Mouse (Mus musculus): Measurements from ENCODE around the gene Fam57b. TPM values are rescaled to one million over a fixed set of nuclear protein-coding genes. Genes with fewer than 3 reads are reported as not detected.

Fam57b gene
- polyA plus RNA-seq, 1 experiment from 2014 or later: 64.4 TPM

DNA sequence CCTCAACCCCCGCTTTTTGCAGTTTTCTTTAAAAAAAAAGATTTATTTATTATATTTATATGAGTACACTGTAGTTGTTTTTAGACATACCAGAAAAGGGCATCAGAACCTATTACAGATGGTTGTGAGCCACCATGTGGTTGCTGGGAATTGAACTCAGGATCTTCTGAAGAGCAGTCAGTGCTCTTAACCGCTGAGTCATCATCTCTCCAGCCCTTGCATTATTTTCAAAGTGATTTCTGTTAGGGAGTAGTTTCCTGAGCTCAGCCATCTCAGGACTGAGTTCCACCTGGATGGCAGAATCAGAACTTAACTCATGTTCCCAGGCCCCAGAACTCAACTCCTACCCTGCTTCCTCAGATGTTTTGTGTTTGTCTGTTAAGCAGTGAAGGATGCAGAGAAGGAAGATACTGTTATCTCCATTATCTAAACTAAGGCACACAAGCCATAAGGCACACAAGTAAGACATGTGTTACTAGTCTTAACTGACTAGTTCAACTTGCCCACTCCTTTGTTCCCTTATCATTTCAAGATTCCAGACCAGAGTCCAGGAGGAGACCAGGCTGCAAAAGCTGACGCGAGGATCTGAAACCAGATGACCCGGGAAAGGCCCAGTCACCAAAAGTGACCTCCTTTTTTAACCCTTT, 12.4 kb downstream of the Fam57b start:
- WGBS: 70% methylated on average over 5 of the region's 5 CpGs
- no peak overlapping the region; the same call in 1 of the 2 replicates for H3K4me3 ChIP-seq (ENCODE audit: low read depth, low read length)
- no peaks in the 10 kb centered on the region for H3K9me3 ChIP-seq (ENCODE audit: control insufficient read depth, low read length)
- no peak for ATAC-seq (ENCODE audit: low read depth)
- H3K4me2 ChIP-seq (ENCODE audit: low read depth, low read length): no peak overlapping the region; the same call in 1 of the 2 replicates
- no peak overlapping the region for H3K27ac ChIP-seq (ENCODE audit: low read depth, low read length)
- no peaks in the 10 kb centered on the region for H3K36me3 ChIP-seq (ENCODE audit: control insufficient read depth, insufficient read depth, low read length)
- peaks cover 8% of the 10 kb centered on the region; the same call in 1 of the 2 replicates for H3K4me1 ChIP-seq (ENCODE audit: control insufficient read depth, insufficient read depth, low read length)
- H3K27me3 ChIP-seq (ENCODE audit: control insufficient read depth, insufficient read depth, low read length): no peaks in the 10 kb centered on the region
- no peak overlapping the region for H3K9ac ChIP-seq (replicated peaks; ENCODE audit: low read depth, low read length)

DNA sequence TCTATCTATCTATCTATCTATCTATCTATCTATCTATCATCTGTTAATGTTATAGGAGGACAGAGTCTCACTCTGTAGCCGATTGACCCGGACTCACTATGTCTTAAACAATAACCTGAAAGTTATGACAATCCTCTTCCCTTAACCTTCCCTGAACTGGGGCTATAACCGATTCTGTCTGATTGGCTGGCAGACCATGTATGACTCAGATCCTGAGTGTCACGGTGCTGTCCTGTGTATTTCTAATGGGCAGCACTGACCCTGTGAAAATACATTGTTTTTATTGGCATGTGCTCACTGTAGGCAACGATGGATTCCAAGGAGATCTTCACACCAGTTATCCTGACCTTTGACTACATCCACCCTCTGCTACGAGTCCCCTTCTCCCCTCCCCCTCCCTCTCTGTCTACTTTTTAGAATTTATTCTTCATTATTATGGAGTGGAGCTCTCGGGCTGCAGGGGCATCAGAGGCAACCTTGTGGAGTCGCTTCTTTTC, 18.3 kb downstream of the Fam57b start:
- Histone ChIP-seq H3K4me2 (ENCODE audit: low read depth, low read length) (no peak overlapping the region), H3K9me3 (ENCODE audit: control insufficient read depth, low read length) (no peaks in the 10 kb centered on the region), H3K4me1 (ENCODE audit: control insufficient read depth, insufficient read depth, low read length) (no peaks in the 10 kb centered on the region), H3K36me3 (ENCODE audit: control insufficient read depth, insufficient read depth, low read length) (no peaks in the 10 kb centered on the region), H3K9ac (replicated peaks; ENCODE audit: low read depth, low read length) (no peak overlapping the region), H3K27me3 (ENCODE audit: control insufficient read depth, insufficient read depth, low read length) (no peaks in the 10 kb centered on the region), H3K27ac (ENCODE audit: low read depth, low read length) (no peak overlapping the region), H3K4me3 (ENCODE audit: low read depth, low read length) (no peak overlapping the region)
- no peak for ATAC-seq (ENCODE audit: low read depth)
- 52% methylated on average over 8 of the region's 8 CpGs for WGBS

DNA sequence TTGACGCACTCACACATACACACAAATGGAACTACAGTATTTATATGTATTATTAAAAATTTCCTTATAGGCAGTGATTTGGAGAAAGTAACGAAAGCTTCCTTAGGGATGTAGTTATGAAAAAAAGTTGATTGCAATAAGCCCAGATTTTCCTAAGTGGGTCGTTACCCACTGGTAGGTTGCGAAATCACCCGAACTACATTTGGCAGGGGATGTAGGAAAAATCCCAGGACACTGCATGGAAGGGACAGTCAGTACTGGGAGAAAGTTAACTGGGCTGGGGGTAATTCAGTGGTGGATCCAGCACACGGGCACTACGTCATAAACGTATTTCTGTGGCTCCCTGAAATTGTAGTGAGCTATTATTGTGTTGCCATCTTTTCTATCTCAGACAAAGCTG, 19.0 kb downstream of the Fam57b start:
- ATAC-seq (ENCODE audit: low read depth): no peak
- Histone ChIP-seq H3K9ac (replicated peaks; ENCODE audit: low read depth, low read length) (no peak overlapping the region), H3K27ac (ENCODE audit: low read depth, low read length) (no peak overlapping the region), H3K9me3 (ENCODE audit: control insufficient read depth, low read length) (no peaks in the 10 kb centered on the region), H3K27me3 (ENCODE audit: control insufficient read depth, insufficient read depth, low read length) (no peaks in the 10 kb centered on the region), H3K36me3 (ENCODE audit: control insufficient read depth, insufficient read depth, low read length) (no peaks in the 10 kb centered on the region), H3K4me3 (ENCODE audit: low read depth, low read length) (no peak overlapping the region), H3K4me2 (ENCODE audit: low read depth, low read length) (no peak overlapping the region), H3K4me1 (ENCODE audit: control insufficient read depth, insufficient read depth, low read length) (no peaks in the 10 kb centered on the region)
- 91% methylated on average over 8 of the region's 8 CpGs for WGBS

DNA sequence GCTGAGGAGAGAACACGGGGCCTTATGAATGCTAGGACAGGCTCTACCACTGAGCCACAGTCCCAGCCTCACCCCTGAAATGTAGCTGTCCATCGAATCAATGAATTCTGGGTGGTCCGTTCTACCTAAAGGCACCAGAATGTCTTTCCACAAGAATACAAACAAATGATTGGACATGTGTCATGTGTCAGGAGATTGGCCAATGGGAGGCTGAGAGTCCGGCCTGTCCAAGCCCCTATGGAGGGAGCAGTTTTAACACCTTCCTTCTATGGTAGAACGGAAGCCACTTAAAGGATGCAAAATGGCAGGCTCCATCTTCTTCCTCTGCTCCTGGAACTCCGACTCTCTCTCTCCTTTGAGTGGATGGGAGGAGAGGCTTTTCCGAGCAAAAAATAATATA, 20.1 kb downstream of the Fam57b start:
- 92% methylated on average over 7 of the region's 7 CpGs for WGBS
- H3K4me1 ChIP-seq (ENCODE audit: control insufficient read depth, insufficient read depth, low read length): peaks cover 7% of the 10 kb centered on the region
- H3K9ac ChIP-seq (replicated peaks; ENCODE audit: low read depth, low read length): no peak overlapping the region

DNA sequence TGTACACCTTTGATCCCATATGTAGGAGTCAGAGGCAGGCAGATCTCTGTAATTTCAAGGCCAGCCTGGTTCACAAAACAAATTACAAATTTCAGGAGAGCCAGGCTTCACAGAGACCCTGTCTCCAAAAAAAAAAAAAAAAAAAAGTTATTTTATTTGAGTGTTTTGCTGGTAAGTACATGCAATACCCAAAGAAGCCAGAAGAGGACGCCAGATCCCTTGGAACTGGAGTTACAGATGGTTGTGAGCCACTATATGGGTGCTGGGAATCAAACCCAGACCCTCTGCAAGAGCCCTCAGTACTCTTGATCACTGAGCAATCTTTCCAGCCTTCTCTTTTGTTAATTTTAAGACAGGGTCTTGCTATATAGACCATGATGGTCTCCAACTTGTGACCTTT, 21.4 kb downstream of the Fam57b start:
- no peak for ATAC-seq (ENCODE audit: low read depth)
- Histone ChIP-seq H3K27me3 (ENCODE audit: control insufficient read depth, insufficient read depth, low read length) (no peaks in the 10 kb centered on the region), H3K4me2 (ENCODE audit: low read depth, low read length) (no peak overlapping the region), H3K4me1 (ENCODE audit: control insufficient read depth, insufficient read depth, low read length) (peaks cover 8% of the 10 kb centered on the region), H3K4me3 (ENCODE audit: low read depth, low read length) (no peak overlapping the region), H3K9me3 (ENCODE audit: control insufficient read depth, low read length) (no peaks in the 10 kb centered on the region), H3K36me3 (ENCODE audit: control insufficient read depth, insufficient read depth, low read length) (no peaks in the 10 kb centered on the region), H3K27ac (ENCODE audit: low read depth, low read length) (no peak overlapping the region), H3K9ac (replicated peaks; ENCODE audit: low read depth, low read length) (no peak overlapping the region)
- 42% methylated on average over 1 of the region's 1 CpGs for WGBS

More for the DNA sequence above, 20.1 kb downstream of the Fam57b start:
- no peak overlapping the region for H3K4me2 ChIP-seq (ENCODE audit: low read depth, low read length)
- no peaks in the 10 kb centered on the region for H3K27me3 ChIP-seq (ENCODE audit: control insufficient read depth, insufficient read depth, low read length)
- H3K4me3 ChIP-seq (ENCODE audit: low read depth, low read length): no peak overlapping the region
- no peak for ATAC-seq (ENCODE audit: low read depth)
- H3K27ac ChIP-seq (ENCODE audit: low read depth, low read length): no peak overlapping the region
- no peaks in the 10 kb centered on the region for H3K9me3 ChIP-seq (ENCODE audit: control insufficient read depth, low read length)
- H3K36me3 ChIP-seq (ENCODE audit: control insufficient read depth, insufficient read depth, low read length): no peaks in the 10 kb centered on the region

DNA sequence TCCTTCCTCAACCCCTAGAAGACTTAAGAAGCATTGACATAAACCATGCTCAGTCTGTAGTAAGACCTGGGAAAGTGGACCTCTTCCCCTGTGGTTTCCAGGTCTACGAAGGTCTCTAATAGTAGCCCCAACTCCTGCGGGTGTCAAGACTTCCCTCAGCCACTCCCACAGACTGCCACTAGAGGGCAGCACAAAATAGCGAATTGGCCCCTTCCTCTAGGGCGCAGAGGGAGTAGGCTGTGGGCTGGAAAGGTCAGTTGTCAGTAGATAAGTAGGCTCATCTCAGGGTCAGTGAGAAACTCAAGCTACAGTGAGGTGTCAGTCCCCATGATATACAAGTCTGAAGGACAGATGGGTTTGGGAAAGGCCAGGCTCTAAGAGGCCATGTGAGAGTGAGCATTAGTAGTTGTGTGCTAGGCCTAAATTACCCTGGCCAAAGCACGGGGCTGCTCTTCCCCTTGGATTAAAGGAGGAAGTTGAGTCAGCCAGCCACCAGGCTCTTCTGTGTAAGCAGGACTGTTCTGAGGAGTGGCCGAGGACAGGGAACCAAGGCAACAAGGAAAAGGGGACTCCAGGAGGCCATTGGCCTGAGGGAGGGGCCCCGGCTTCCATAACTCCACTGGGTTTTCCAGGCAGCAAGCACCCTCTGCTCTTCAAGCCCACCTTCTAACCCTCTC, 24.5 kb downstream of the Fam57b start:
- Histone ChIP-seq H3K27me3 (ENCODE audit: control insufficient read depth, insufficient read depth, low read length) (no peaks in the 10 kb centered on the region), H3K4me3 (ENCODE audit: low read depth, low read length) (peak overlapping the region; percentile 71; the same call in 1 of the 2 replicates), H3K4me2 (ENCODE audit: low read depth, low read length) (peak overlapping the region; percentile 71), H3K4me1 (ENCODE audit: control insufficient read depth, insufficient read depth, low read length) (peaks cover 23% of the 10 kb centered on the region), H3K9ac (replicated peaks; ENCODE audit: low read depth, low read length) (peak overlapping the region; percentile 93), H3K9me3 (ENCODE audit: control insufficient read depth, low read length) (no peaks in the 10 kb centered on the region), H3K27ac (ENCODE audit: low read depth, low read length) (peak overlapping the region; percentile 88), H3K36me3 (ENCODE audit: control insufficient read depth, insufficient read depth, low read length) (no peaks in the 10 kb centered on the region)
- no peak for ATAC-seq (ENCODE audit: low read depth)
- WGBS: 19% methylated on average over 7 of the region's 7 CpGs

DNA sequence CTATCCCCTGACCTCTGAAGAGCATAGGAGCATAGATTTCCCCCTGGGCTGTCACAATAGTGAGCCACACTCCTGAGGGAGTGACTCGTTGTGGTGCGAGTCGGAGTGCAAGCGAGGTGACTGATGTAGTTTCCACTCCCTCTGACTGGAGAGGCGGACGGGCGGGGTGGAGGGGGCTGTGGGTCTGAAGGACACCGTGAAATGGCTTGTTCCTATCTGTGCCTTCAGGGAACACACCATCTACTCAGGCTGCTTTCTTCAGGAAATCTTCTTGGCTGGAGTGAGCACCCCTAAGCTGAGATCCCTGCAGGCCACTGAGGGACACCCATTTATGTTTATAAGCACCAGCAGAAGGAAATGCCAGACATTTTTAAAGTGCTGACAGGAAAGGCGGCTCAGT, 25.3 kb downstream of the Fam57b start:
- H3K4me1 ChIP-seq (ENCODE audit: control insufficient read depth, insufficient read depth, low read length): peaks cover 23% of the 10 kb centered on the region
- WGBS: 10% methylated on average over 9 of the region's 9 CpGs
- peak; percentile 16 for ATAC-seq (ENCODE audit: low read depth)

DNA sequence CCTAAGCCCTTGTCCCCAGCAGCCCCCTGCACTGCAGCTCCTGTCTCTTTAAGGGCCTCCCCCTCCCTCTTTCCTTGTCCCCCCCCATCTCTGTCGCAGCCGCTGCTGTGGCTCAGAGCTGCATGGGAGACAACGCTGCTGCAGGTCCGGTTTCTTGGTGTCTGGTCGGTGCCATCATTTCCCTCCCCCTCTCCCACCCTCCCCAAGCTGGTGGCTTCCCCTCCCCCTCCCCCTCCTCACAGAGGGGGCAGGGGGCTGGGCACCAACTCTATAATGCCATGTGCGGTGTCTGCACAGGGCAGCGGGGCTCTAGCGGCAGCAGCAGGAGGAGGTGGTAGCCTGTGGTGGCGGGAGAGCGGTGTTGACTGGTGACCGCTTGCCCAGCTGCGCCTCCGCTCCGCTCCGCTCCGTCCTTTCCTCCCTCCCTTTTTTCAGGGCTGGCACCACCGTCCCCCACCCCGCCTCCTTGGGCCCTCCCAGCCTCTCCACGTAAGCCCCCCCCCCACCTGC, 25.8 kb downstream of the Fam57b start:
- peak; percentile 78 for ATAC-seq (ENCODE audit: low read depth)
- Histone ChIP-seq H3K27ac (ENCODE audit: low read depth, low read length) (peak overlapping the region; percentile 88), H3K27me3 (ENCODE audit: control insufficient read depth, insufficient read depth, low read length) (no peaks in the 10 kb centered on the region), H3K9ac (replicated peaks; ENCODE audit: low read depth, low read length) (peak overlapping the region; percentile 93), H3K4me1 (ENCODE audit: control insufficient read depth, insufficient read depth, low read length) (peaks cover 23% of the 10 kb centered on the region), H3K4me2 (ENCODE audit: low read depth, low read length) (peak overlapping the region; percentile 71), H3K4me3 (ENCODE audit: low read depth, low read length) (peak overlapping the region; percentile 71), H3K9me3 (ENCODE audit: control insufficient read depth, low read length) (no peaks in the 10 kb centered on the region), H3K36me3 (ENCODE audit: control insufficient read depth, insufficient read depth, low read length) (no peaks in the 10 kb centered on the region)
- WGBS: 0% methylated on average over 13 of the region's 19 CpGs

More for the DNA sequence above, 25.3 kb downstream of the Fam57b start:
- H3K27me3 ChIP-seq (ENCODE audit: control insufficient read depth, insufficient read depth, low read length): no peaks in the 10 kb centered on the region
- peak overlapping the region; percentile 88 for H3K27ac ChIP-seq (ENCODE audit: low read depth, low read length)
- peak overlapping the region; percentile 71 for H3K4me2 ChIP-seq (ENCODE audit: low read depth, low read length)
- H3K36me3 ChIP-seq (ENCODE audit: control insufficient read depth, insufficient read depth, low read length): no peaks in the 10 kb centered on the region
- H3K9me3 ChIP-seq (ENCODE audit: control insufficient read depth, low read length): no peaks in the 10 kb centered on the region
- H3K9ac ChIP-seq (replicated peaks; ENCODE audit: low read depth, low read length): peak overlapping the region; percentile 93
- H3K4me3 ChIP-seq (ENCODE audit: low read depth, low read length): peak overlapping the region; percentile 71

DNA sequence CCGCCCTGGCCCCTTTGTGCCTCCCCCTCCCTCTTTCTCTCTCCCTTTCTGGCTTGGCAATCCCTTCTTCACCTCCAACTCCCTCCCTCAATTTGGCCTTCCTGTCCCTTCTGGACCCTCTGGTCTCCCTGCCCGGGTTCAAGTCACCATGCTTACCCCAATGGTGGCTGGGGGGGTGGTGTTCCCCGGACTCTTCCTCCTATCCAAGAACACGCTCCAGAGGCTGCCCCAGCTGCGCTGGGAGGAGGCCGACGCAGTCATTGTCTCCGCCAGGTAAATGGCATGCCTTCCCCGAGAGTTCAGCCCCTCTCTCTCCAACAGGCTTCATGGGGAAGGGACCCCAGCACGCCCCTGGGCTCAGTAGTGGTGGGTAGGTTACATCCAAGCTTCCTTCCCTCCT, 26.5 kb downstream of the Fam57b start:
- H3K4me1 ChIP-seq (ENCODE audit: control insufficient read depth, insufficient read depth, low read length): peaks cover 23% of the 10 kb centered on the region
- peak; percentile 18; the same call in 1 of the 2 replicates for ATAC-seq (ENCODE audit: low read depth)

More for the DNA sequence above, 26.5 kb downstream of the Fam57b start:
- H3K9ac ChIP-seq (replicated peaks; ENCODE audit: low read depth, low read length): peak overlapping the region; percentile 93
- peak overlapping the region; percentile 71 for H3K4me2 ChIP-seq (ENCODE audit: low read depth, low read length)
- H3K4me3 ChIP-seq (ENCODE audit: low read depth, low read length): peak overlapping the region; percentile 71
- peak overlapping the region; percentile 88 for H3K27ac ChIP-seq (ENCODE audit: low read depth, low read length)
- H3K9me3 ChIP-seq (ENCODE audit: control insufficient read depth, low read length): no peaks in the 10 kb centered on the region
- WGBS: 11% methylated on average over 10 of the region's 10 CpGs
- no peaks in the 10 kb centered on the region for H3K27me3 ChIP-seq (ENCODE audit: control insufficient read depth, insufficient read depth, low read length)
- no peaks in the 10 kb centered on the region for H3K36me3 ChIP-seq (ENCODE audit: control insufficient read depth, insufficient read depth, low read length)
